Mouse (Mus musculus) kidney, adult 10 weeks (tissue): ENCODE results near the gene Cecr2. TPM values are rescaled to one million over a fixed set of nuclear protein-coding genes. Genes with fewer than 3 reads are reported as not detected.

Source experiments
- polyA plus RNA-seq: library from polyadenylated mRNA; stranded (reverse); fragments of 350-450 nt; fragmentation: Illumina TruSeq; extraction: RNeasy Lipid Tissue Mini Kit (QIAGEN cat#74804); gene quantifications from one replicate; pipeline ENCODE4 v1.2.3, GENCODE M21; 2014; ENCODE audit warnings: low read depth, low replicate concordance

Cecr2 gene
- polyA plus RNA-seq, result 3.5 TPM

DNA sequence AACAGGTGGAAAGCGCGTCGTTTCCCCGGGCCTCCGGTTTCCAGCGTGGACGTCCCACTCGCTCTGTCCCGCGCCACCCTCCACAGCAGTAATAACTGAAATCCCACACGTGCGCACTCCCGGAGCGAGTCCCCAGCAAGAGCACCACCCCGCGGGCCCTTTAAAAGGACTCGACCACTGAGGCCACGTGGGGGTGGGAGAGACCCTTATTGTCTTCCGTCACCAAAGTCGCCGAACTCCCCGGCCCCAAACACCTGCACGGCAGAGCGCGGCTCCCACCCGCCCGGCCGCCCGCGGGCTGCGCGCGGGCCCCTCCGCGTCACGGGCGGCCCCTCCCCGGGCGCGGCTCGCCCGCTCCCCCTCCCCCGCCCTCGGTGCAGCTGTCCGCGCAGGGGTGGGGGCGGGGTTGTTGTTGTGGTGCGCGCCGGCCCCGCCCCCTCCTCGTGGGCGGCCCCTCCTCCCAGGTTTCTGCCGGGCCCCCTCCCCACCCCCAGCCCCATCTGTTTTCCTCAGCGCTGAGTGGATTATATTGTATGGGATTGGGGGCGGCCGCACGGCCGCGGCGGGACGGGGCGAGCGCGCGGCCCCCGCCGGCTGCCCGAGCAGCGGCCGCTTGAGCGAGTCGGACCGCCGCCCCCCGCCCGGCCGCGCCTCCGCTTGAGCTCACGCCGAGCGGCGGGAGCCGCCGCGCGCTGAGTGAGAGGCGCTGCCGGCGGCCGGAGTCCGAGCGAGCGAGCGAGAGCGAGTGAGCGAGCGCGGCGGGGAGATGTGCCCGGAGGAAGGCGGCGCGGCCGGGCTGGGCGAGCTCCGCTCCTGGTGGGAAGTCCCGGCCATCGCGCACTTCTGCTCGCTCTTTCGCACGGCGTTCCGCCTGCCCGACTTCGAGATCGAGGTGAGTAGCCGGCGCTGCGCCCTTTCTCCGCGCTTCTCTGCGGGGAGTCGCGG is at the start of gene Cecr2:
Gene Cecr2 (plus strand): TSS at position 554 of the 945 bp plus-strand sequence.

DNA sequence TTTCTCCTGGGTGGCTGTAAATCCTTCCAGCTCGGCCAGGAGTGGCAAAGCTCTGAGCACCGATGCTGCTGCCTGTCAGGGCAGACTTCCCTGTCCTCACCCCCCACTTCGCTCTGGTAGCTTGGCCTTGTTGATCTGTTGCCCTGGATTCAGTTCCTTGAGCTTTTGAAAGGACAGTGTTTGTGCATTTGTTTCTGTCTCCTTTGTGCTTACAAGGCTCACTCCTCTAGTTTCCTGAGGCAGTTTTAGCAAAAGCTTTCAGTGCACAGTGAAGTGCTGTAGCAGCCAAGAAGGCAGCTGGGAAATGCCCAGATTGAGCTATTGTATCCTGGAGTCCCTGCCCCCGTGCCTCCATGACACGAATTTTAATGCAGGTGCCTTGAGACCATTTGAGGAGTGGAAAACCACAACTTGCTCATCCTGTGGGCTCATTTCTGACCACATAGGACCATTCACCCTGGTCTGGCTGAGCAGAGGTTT is 107.0 kb downstream of the Cecr2 start, which contains the start of gene Slc25a18:
Gene Slc25a18 (plus strand): TSS at position 430 of the 480 bp plus-strand sequence.

Other genes with a start within 250 kb of the Cecr2 start
- 4.4 TPM for gene Il17ra, start 203.1 kb upstream of the Cecr2 start, polyA plus RNA-seq
- gene Tmem121b, start 172.6 kb upstream of the Cecr2 start, polyA plus RNA-seq, result not detected
- 2.7 TPM for gene Hdhd5, start 135.1 kb upstream of the Cecr2 start, polyA plus RNA-seq
- not detected for gene Slc25a18, start 107.2 kb downstream of the Cecr2 start, polyA plus RNA-seq
- 1,028 TPM for gene Atp6v1e1, start 156.4 kb downstream of the Cecr2 start, polyA plus RNA-seq
- 11.8 TPM for gene Bcl2l13, start 169.8 kb downstream of the Cecr2 start, polyA plus RNA-seq